Mouse (Mus musculus): ENCODE results near the gene Gnl1. TPM values are rescaled to one million over a fixed set of nuclear protein-coding genes. Genes with fewer than 3 reads are reported as not detected.
"Not testable (repeated sequence)": the region's sequence is repeated elsewhere in the genome, so short reads cannot be mapped to it uniquely, and the experiment has no call there.

The Gnl1 gene
- total RNA-seq (2021) = 10 to 100 TPM; 34.3 to 38.7 TPM
- long read RNA-seq, experiment 1, transcript Gnl1-201 (12 exons, 2,848 nt) = major isoform, 63 of 72 reads
- long read RNA-seq, experiment 1, partial matches to known transcripts = 7 of 72 reads
- long read RNA-seq, experiment 1, other reads (novel, unspliced or antisense) = 2 of 72 reads
- long read RNA-seq, experiment 2, transcript Gnl1-201 (12 exons, 2,848 nt) = major isoform, 67 of 77 reads
- long read RNA-seq, experiment 2, partial matches to known transcripts = 8 of 77 reads
- long read RNA-seq, experiment 2, other reads (novel, unspliced or antisense) = 2 of 77 reads

DNA sequence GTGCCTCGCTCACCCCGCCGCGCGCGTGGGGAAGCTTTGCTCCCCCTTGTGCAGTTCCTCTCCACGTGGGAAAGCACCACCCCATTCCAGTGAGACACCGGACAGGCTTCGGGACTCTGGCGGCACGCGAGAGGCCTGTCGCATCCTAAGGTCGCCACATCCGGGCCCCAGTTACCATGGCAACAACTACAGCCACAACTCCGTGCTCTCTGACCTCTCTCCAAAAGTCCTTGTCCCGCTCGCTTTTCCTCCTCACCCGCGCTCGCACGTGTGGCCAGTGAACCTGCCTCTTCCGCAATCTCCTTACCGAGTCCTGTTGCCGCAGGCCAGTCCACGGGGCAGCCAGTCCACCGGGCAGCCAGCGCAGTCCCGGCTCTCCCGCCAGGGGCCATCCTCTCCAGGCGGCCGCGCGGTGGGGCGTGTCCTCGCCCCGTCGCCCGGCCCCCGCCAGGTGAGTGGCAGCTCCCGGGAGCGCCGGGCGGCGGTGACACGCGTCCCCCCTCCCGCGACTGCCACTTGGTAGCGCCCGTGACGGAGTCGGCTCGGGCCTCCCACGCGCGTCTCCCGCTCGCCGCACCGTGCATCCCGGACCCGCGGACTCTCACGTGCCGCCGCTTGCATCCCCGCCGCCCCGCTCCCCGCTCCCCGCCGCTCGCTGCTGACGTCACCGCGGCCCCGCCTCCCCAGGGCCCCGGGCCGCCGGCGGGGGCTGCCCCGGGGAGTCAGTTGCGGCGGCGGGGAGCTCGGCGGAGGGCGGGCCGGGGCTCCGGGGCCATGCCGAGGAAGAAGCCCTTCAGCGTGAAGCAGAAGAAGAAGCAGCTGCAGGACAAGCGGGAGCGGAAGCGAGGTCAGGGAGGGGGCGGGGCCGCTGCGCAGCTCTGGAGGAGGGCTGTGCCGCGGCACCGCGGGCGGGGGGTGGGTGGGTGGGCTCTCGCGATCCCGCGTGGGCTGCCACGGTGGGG lies at the start of gene Gnl1, which contains the start of gene Prr3:
TSS of gene Gnl1 (plus strand) at position 451 of the 962 bp plus-strand sequence.
TSS of gene Prr3 (minus strand) at position 836 of the 962 bp plus-strand sequence.
- peak; percentile 80 to 92 for DNase-seq (ENCODE audit: low spot score in 2 of 2)

DNA sequence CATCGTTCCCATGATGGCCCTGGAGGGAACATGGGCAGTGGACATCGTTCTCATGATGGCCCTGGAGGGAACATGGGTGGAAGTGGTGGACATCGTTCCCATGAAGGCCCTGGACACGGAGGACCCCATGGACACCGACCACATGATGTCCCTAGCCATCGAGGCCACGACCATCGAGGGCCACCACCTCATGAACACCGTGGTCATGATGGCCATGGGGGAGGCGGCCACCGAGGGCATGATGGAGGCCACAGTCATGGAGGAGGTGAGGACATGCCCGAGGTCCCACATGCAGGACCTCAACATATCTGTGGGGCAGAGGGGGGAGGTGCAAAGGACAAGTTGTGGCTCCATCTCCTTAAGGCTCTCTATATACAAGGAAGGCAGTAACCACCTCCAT lies 49.0 kb upstream of the Gnl1 start:
- DNase-seq (ENCODE audit: low spot score in 2 of 2) = no peak

DNA sequence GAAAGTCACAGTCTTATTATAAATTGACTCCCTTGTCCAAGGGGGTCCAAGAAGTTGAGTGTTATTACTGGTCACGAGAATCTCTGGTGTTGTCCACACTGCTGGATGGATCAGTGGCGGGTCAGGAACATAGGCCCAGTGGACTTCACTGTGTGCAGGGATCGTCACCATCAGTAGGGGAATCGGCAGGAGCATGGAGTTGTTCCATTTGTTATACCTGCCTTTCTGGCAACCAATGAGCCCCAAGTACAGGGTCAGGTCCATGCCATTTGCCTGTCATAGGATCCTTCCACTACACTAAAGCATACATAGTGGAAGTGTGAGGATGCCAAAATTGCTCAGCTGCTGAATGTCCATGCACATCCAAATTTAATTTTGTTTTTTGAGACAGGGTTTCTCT lies 47.0 kb upstream of the Gnl1 start:
- DNase-seq (ENCODE audit: low spot score in 2 of 2) = no peak

- DNase-seq (ENCODE audit: low spot score in 2 of 2) = not testable (repeated sequence)
Observed at GRCm38 (mm10) chr17:35935763-35936162, 43.9 kb upstream of the Gnl1 start.

GRCm38 (mm10) chr17:35937700-35938348 lies 41.8 kb upstream of the Gnl1 start:
- DNase-seq (ENCODE audit: low spot score in 2 of 2) = no peak

DNA sequence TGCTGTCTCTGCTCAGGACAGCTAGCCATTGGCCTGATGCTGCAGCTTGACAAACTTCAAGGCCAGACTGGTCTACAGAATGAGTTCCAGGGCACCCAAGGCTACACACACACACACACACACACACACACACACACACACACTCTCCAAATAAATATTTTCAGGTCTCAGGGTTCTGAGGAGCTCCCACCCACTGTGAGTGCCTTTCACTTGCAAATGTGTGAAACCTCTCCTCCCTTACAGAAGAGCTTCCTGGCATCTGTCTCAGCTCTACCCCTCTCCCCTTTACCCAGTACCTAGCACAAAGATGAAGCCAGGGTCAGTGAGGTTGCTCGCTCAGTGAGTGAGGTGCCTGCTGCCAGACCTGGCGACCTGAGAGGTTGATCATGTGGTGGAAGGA lies 40.5 kb upstream of the Gnl1 start:
- DNase-seq (ENCODE audit: low spot score in 2 of 2) = no peak

DNA sequence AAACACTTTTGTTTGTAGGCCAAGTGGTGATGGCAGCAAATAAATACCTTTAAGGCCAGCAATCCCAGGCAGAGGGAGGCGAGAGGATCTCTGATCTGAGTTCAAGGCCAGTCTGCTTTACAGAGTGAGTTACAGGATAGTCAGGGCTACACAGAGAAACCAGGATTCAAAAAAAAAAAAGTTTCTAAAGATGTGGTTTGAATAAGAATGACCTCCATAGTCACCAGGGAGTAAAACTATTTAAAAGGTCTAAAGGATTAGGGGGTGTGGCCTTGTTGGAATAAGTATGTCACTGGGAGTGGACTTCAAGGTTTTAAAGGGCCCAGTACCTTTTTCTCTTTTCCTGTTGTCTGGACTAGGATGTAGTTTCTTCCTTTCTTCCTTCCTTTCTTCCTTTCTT lies 39.7 kb upstream of the Gnl1 start:
- no peak for DNase-seq (ENCODE audit: low spot score in 2 of 2)

GRCm38 (mm10) chr17:35950946-35951345 lies 28.7 kb upstream of the Gnl1 start:
- DNase-seq (ENCODE audit: low spot score in 2 of 2) = not testable (repeated sequence)

GRCm38 (mm10) chr17:35952559-35952958 lies 27.1 kb upstream of the Gnl1 start:
- DNase-seq (ENCODE audit: low spot score in 2 of 2) = not testable (repeated sequence)

DNA sequence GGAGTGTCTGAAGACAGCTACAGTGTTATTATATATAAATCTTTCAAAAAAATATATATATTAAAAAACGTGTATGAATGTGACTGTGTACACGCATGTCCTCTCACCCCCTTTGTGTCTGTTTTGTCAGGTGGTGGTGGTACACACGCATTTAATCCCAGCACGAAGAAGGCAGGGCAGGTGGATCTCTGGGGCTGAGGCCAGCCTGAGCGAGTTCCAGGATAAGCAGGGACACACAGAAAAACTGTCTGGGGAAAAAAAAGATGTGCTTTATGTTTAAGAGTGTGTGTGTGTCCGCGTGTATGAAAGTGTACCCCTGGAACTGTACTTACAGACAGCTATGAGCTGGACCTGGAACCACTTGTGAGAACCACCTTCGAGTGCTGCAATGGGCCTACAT lies 25.0 kb upstream of the Gnl1 start:
- DNase-seq (ENCODE audit: low spot score in 2 of 2) = no peak

DNA sequence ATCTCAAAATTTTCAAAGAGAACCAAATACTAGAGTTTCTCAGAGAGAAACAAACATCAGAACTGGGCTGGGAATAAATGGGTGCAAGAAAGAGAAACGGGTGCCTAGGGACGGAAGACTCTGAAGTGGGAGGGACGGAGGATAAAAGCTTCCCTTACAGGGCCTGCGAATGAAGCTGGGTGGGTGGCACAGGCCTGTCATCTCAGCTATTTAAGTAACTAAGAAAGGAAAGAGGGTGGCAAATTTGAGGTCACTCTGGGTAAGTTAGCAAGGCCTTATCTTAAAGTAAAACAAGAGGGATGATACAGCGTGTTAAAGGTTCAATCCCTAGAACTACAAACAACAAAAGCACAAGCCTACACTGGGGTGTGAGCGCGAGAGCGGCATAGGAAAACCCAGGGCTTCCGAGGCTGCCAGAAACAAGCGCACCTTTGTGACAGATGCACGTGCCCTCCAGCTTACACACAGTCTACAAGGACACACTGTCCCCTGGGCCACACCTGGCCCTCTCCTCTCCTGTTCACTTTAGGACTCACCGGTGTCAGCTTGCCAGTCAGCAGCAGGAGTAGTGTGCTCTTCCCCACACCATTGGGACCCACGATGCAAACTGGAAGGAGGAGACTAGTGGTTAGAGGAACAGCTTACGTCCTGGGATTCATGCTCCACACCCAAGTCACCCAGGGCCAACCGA lies 21.0 kb upstream of the Gnl1 start:
- DNase-seq (ENCODE audit: low spot score in 2 of 2) = no peak

GRCm38 (mm10) chr17:35963279-35963678 lies 16.4 kb upstream of the Gnl1 start:
- DNase-seq (ENCODE audit: low spot score in 2 of 2) = no peak

DNA sequence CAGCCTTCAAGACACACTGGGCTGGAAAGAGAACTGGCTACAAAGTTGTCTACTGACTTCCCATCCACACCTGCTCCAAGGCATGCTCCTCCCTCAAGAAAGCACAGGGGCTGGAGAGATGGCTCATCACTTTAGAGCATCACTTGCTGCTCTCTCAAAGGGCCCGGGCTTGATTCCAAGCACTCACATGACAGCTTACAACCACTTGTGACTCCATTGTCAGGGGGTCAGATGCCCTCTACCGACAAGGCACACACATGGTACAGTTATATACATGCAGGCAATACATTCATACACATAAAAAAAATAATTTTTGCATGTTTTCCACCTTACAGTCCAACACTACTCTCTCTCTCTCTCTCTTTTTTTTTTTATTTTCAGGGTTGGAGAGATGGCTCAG lies 12.0 kb upstream of the Gnl1 start:
- DNase-seq (ENCODE audit: low spot score in 2 of 2) = no peak

GRCm38 (mm10) chr17:35969418-35970389 lies 9.9 kb upstream of the Gnl1 start, which contains the start of gene Abcf1:
Gene Abcf1 (minus strand): TSS chr17:35969761.
- DNase-seq (ENCODE audit: low spot score in 2 of 2) = peak; percentile 98 to 99

DNA sequence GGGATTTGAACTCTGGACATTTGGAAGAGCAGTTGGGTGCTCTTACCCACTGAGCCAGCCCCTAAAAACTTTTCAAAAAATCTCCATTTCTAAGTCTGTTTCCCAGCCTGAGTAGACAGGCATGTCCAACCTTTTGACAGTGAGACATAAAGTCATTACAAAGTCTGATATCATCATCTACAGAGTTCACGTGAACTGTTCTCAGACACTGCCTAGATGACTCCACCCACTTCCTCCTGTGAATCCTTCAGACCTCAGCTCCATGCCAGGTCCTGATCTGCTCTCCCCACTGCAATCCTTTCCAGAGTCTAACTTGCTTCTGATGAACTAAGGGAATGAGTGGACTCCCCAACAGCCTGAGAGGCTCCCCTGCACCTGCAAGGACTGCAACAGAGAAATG lies 7.5 kb upstream of the Gnl1 start:
- DNase-seq (ENCODE audit: low spot score in 2 of 2) = no peak

DNA sequence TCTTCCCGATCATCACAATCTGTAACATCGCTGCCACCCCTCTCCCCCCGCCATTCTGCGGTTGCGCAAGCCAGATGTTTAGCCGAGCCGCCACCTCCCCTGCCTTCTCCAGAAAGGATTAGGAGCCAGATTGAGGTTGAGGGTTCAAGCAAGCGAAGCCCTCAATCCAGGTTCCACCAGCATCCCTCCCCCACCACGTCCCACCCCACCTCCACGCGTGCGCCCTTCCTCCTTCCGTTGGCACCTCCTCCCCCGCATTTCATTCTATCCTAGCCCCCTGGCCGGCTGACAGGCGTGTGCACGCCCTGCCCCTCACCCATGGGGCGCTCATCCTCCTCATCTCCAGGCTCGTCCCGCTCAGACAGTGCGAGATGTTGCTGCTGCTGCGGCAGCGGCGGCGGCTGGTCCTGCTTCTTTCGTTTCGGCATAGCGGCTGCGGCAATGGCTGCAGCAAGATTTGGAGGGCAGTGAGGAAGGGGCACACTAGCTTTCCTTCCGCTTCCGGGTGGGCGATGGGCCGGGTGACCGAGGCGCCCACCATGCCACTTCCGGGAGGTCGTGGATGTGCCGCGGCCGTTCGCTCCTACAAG lies 745 bp upstream of the Gnl1 start:
- DNase-seq (ENCODE audit: low spot score in 2 of 2) = peak; percentile 66 to 86

DNA sequence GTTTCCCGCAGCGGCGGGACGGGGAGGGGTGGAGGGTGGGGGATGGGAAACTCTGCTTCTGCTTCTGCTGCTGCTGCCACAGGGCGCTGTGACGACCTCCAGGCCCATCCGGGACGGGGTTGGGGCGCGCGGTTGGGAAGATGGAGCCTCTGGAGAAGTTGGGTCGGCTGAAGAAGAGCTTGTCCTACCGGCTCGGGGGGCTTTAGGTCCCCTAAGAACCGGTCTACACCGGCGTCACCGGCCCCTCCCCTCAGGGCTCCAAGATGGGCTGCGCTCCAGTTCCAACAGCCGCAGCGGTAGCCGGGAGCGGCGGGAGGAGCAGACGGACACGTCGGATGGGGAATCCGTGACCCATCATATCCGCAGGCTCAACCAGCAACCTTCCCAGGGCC lies 708 bp downstream of the Gnl1 start:
- peak; percentile 48 to 67 for DNase-seq (ENCODE audit: low spot score in 2 of 2)

GRCm38 (mm10) chr17:35981776-35982175 lies 2.1 kb downstream of the Gnl1 start:
- no peak for DNase-seq (ENCODE audit: low spot score in 2 of 2)

DNA sequence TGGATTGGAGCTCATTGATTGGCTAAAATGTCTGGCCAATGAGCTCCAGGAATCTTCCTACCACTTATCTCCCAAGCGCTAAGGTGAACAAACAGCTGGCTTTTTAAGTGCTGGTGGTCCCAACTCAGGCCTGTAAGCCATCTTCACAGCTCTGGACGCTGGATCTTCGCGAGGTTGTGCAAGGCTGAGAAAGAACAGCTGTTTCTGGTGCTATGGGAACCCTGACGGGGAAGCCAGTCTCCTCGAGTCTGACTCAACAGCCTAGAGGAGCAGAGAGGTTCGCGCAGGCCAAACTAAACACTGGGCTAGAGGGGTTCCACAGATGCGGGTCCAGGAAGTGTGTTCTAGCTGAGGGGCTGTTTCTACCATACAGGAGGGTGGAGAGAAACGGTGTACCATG lies 12.1 kb downstream of the Gnl1 start:
- DNase-seq (ENCODE audit: low spot score in 2 of 2) = no peak
